Mouse (Mus musculus) adipose tissue, adult 10 weeks (tissue): ENCODE data around the gene Sgk2. TPM values are rescaled to one million over a fixed set of nuclear protein-coding genes. Genes with fewer than 3 reads are reported as not detected.

Source experiments
- polyA plus RNA-seq: library from polyadenylated mRNA; stranded (reverse); fragments of 350-450 nt; fragmentation: Illumina TruSeq; extraction: RNeasy Lipid Tissue Mini Kit (QIAGEN cat#74804); gene quantifications from one replicate; pipeline ENCODE4 v1.2.3, GENCODE M21; 2014; ENCODE audit warnings: low read depth, low replicate concordance

Gene Sgk2
- polyA plus RNA-seq, result not detected

DNA sequence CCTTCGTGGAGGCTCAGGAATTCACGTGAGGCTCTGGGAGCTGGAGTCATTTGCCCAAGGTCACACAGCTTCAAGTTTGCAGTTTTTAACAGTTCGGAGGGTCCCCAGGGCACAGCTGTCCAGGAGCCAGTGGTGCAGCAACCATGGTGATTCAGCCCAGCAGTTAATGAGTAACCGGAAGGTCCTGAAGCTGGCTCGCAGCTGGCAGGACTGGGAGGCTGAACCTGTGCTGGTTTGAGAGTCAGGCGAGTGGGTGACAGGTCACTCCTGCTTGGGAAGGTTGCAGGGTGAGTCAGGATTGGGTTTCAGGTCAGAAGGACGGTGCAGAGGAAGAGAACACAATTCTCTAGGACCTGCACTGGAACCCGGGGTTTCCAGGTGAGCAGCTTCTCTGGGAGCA lies at the start of gene Sgk2:
Gene Sgk2 (plus strand): TSS at position 113 of the 400 bp plus-strand sequence.

DNA sequence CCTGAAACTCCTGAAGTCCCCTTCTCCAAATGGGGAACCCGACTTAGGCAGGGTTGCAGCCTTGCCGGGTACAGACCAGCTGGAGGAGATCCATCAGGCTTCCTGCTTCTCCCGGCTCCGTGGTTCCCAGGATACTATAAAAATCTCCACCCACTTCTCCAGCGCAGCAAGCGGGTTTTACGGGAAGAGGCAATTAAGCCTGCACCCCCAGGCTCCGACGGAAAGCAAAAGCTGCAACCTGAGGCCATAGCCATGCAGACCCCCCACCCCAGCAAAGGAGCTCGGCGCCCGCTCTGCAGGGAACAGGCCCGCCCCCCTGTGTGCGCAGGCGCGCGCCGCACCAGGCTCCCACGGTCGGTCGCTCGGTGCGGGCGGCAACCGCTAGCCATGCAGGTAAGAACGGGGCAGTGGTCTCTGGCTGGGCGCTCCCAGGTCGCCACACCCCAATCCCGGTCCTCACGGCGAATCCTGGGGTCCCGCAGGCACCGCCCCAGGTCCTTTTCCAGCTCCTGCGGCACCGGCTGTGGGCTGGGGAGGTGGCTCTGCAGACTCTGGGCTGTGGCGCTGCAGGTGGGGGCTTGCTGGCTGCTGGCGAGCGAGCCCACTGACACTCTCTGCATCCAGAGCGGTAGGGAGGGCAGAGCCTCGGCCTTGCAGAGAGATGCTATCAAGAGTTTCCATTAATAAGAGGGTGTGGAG lies 43.8 kb upstream of the Sgk2 start, which contains the start of gene L3mbtl1:
Gene L3mbtl1 (plus strand): TSS at position 325 of the 699 bp plus-strand sequence.

DNA sequence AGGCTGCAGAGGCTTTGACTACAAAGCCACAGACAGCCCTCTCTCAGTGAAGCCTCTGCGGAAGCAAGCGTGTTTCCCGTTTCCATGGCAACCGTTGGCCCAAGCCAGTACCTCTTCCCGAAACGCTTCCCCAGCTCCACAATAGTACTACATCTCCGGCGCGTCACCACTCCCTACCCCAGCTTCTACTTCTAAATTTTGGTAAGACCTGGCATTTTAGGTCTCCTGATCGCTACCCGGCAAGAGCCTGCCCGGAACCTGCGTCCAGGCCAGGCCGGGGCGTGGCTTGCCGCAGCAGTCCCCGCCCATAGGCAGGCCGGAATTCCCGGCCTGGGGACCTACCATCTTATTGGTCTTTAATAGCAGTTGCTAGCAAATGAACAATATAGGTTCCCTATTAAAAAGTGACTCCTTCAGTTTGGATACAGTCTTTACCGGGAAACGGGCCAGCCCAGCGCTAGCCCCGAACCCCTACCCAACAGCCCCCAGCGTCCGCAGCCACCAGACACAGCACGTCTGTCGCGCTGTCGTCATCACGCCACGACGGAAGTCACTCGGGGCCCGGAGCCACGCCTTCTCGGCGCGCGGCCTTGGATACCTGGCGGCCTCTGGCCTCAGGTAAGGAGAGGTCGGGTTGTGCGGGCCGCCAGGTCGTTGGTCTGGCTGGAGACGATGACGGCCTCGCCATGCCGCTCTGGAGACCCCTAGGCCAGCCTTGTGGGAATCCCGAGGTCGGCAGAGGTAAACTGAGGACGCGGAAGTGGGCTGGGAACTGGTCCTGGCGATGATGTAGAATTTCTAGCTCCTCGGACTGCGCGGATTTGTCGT lies 30.0 kb downstream of the Sgk2 start, which contains the start of gene Ift52:
Gene Ift52 (plus strand): TSS at position 439 of the 828 bp plus-strand sequence.

DNA sequence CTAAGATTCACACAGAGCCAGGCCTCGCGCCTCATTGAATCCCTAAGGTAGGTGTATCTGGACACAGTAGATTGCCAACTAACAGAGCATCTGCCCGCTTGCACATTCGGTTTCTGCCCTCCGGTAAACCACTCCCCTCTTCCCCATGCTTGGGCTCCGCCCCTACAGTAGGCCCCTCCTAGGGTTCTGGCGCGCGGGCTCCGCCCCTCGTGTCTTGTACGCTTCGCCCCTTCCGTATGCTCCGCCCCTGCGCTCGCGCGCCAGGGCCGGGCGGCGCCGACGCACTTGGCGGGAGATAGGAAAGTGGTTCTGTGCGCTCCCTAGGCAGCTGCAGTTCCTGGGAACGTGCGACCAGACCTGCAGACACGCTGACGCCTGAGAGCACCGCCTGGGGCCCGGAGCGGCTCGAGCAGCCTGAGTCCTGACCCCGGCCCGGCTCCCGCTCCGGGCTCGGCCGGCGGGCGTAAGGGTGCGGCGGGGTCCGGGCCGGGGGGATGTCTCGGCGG lies 67.3 kb downstream of the Sgk2 start, which contains the start of gene Mybl2:
Gene Mybl2 (plus strand): TSS at position 353 of the 506 bp plus-strand sequence.

Other genes with a start within 250 kb of the Sgk2 start
- gene Srsf6, start 55.8 kb upstream of the Sgk2 start, polyA plus RNA-seq, result 159 TPM
- 0.15 TPM for gene L3mbtl1, start 43.9 kb upstream of the Sgk2 start, polyA plus RNA-seq
- 49.4 TPM for gene Ift52, start 30.0 kb downstream of the Sgk2 start, polyA plus RNA-seq
- gene Mybl2, start 67.4 kb downstream of the Sgk2 start, polyA plus RNA-seq, result 2.0 TPM
- gene Gtsf1l, start 100.5 kb downstream of the Sgk2 start, polyA plus RNA-seq, result 7.7 TPM
- gene Tox2, start 215.8 kb downstream of the Sgk2 start, polyA plus RNA-seq, result 1.2 TPM